Mouse (Mus musculus) forebrain, embryonic 13.5 days (tissue): ENCODE data around the gene Tead2. TPM values are rescaled to one million over a fixed set of nuclear protein-coding genes. Genes with fewer than 3 reads are reported as not detected.
A peak's percentile ranks its signal among the peaks of the same experiment; 100 is the strongest.

Experiments
- ATAC-seq: fragments of 200-750 bp; cut with Nextera tagmentation; 2 replicates; pipeline ENCODE4 v1.8.0; 2017
- H3K27ac ChIP-seq: fragments of 300-500 bp; sonication (generic); 2 replicates; pipeline ENCODE4 v1.5.1; 2015; ENCODE audit warnings: inconsistent platforms, mild to moderate bottlenecking, moderate library complexity
- H3K27me3 ChIP-seq: fragments of 300-500 bp; sonication (generic); 2 replicates; pipeline ENCODE4 v1.6.1; 2015; ENCODE audit warnings: mild to moderate bottlenecking, inconsistent platforms
- H3K36me3 ChIP-seq: fragments of 300-500 bp; sonication (generic); 2 replicates; pipeline ENCODE4 v1.6.1; 2015; ENCODE audit warnings: mild to moderate bottlenecking, inconsistent platforms; ENCODE audit not compliant: poor library complexity, severe bottlenecking
- H3K4me1 ChIP-seq: fragments of 300-500 bp; sonication (generic); 2 replicates; pipeline ENCODE4 v1.6.1; 2015; ENCODE audit warnings: inconsistent platforms
- H3K4me2 ChIP-seq: fragments of 300-500 bp; sonication (generic); 2 replicates; pipeline ENCODE4 v1.6.1; 2015; ENCODE audit warnings: inconsistent platforms, mild to moderate bottlenecking, moderate library complexity
- H3K4me3 ChIP-seq: fragments of 300-500 bp; sonication (generic); 2 replicates; pipeline ENCODE4 v1.5.1; 2015; ENCODE audit warnings: mild to moderate bottlenecking, inconsistent platforms
- H3K9ac ChIP-seq: fragments of 300-500 bp; sonication (generic); 2 replicates; pipeline ENCODE4 v1.6.1; 2015; ENCODE audit warnings: mild to moderate bottlenecking, inconsistent platforms
- H3K9me3 ChIP-seq: fragments of 300-500 bp; sonication (generic); replicated peaks from 2 replicates; pipeline ENCODE4 v1.6.1; 2016; ENCODE audit warnings: inconsistent platforms
- WGBS: fragments of 180-500 bp; shearing (Covaris S2); methylation state at CpG from one replicate; pipeline ENCODE4 v1.1.7; 2015; 5-methylcytosine and 5-hydroxymethylcytosine counted together
- polyA plus RNA-seq: library from polyadenylated mRNA; unstranded; fragments of >200 nt; fragmentation: Nextera tagmentation; extraction: Ambion mirVana; gene quantifications from 2 replicates; pipeline ENCODE4 v1.2.1, GENCODE M21; 2015

The Tead2 gene
- polyA plus RNA-seq, 1 experiment from 2014 or later, result 181 TPM

GRCm38 (mm10) chr7:45192585-45193310, 22.8 kb upstream of the Tead2 start:
- 0 out of 2 replicates have a peak, but pooled peaks cover 4% of the 10 kb centered on the region for H3K4me1 ChIP-seq
- H3K4me2 ChIP-seq, result no peak overlapping the region
- H3K27me3 ChIP-seq, result peaks cover 33% of the 10 kb centered on the region
- no peak overlapping the region for H3K9ac ChIP-seq
- H3K9me3 ChIP-seq, result no peaks in the 10 kb centered on the region
- no peak overlapping the region for H3K4me3 ChIP-seq
- WGBS, result 80% methylated on average over 7 of the region's 7 CpGs
- H3K27ac ChIP-seq, result no peak overlapping the region
- H3K36me3 ChIP-seq, result no peaks in the 10 kb centered on the region
- ATAC-seq, result no peak

GRCm38 (mm10) chr7:45193406-45193805, 22.1 kb upstream of the Tead2 start:
- Histone ChIP-seq H3K9ac (no peak overlapping the region), H3K27ac (no peak overlapping the region), H3K4me1 (0 out of 2 replicates have a peak, but pooled peaks cover 7% of the 10 kb centered on the region), H3K36me3 (no peaks in the 10 kb centered on the region), H3K4me3 (no peak overlapping the region), H3K9me3 (no peaks in the 10 kb centered on the region), H3K4me2 (no peak overlapping the region), H3K27me3 (peaks cover 26% of the 10 kb centered on the region)
- no peak for ATAC-seq
- WGBS, result 58% methylated on average over 5 of the region's 5 CpGs

DNA sequence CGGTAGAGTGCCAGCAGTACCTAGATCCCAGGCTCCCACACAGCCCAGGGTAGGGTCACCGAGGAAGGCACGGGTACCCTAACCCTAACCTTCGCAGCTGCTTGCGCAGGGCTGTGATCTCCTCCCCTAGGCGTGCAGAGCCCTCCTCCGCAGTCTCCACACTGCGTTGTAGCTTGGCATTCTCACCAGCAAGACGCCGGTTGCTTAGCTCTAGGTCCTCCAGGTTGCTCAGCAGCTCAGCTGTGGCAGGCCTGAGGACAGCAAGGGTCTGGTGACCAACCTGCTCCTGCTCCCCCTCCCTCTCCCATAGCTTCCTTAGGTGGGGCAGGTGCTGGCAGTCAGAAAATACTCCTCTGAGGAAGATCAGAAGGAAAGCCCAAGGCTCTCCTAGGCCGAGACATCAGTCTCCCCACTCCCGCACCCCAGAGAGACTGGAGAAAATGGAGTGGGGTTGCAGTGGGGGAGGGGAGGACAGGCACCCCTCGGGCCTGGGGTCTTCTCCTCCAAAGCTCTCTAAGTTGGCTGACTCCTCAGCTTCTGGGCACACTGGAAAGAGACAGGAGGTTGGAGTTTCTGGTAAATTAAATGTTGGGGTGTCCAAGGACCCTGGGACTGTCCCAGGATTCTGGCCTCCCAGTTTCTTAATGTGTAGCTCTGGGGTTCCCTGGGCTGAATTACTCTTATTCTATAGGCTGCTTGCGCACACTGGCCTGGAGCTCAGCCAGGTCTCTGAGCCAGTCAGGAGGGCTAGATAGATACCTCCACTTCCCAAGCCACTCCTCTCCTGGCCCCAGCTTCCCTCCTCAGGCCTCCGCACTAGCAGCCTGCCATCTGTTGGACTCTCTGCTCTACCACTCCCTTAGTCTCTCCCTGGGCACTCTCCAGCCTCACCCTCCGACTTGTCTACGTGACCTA, 21.4 kb upstream of the Tead2 start:
- no peak overlapping the region for H3K4me3 ChIP-seq
- 75% methylated on average over 17 of the region's 17 CpGs for WGBS
- no peak overlapping the region for H3K27ac ChIP-seq
- peaks cover 25% of the 10 kb centered on the region for H3K27me3 ChIP-seq
- H3K4me2 ChIP-seq, result no peak overlapping the region
- H3K4me1 ChIP-seq, result 0 out of 2 replicates have a peak, but pooled peaks cover 10% of the 10 kb centered on the region
- H3K9me3 ChIP-seq, result no peaks in the 10 kb centered on the region
- no peak overlapping the region for H3K9ac ChIP-seq
- no peaks in the 10 kb centered on the region for H3K36me3 ChIP-seq
- ATAC-seq, result no peak

- H3K9me3 ChIP-seq, result no peaks in the 10 kb centered on the region
- WGBS, result 63% methylated on average over 13 of the region's 13 CpGs
- H3K9ac ChIP-seq, result peak overlapping the region; percentile 30; the same call in 1 of the 2 replicates
- H3K27ac ChIP-seq, result no peak overlapping the region
- H3K4me1 ChIP-seq, result 0 out of 2 replicates have a peak, but pooled peaks cover 10% of the 10 kb centered on the region
- no peak overlapping the region for H3K4me2 ChIP-seq
- no peaks in the 10 kb centered on the region for H3K36me3 ChIP-seq
- no peak for ATAC-seq
- H3K4me3 ChIP-seq, result no peak overlapping the region
- peaks cover 21% of the 10 kb centered on the region for H3K27me3 ChIP-seq
These were observed 20.0 kb upstream of the Tead2 start for GRCm38 (mm10) chr7:45195341-45196175.

GRCm38 (mm10) chr7:45196176-45196535, 19.4 kb upstream of the Tead2 start:
- H3K27ac ChIP-seq, result no peak overlapping the region
- H3K36me3 ChIP-seq, result no peaks in the 10 kb centered on the region
- H3K9ac ChIP-seq, result no peak overlapping the region
- no peak for ATAC-seq
- WGBS, result 67% methylated on average over 4 of the region's 4 CpGs
- peaks cover 21% of the 10 kb centered on the region for H3K27me3 ChIP-seq
- H3K9me3 ChIP-seq, result no peaks in the 10 kb centered on the region
- H3K4me2 ChIP-seq, result no peak overlapping the region
- H3K4me3 ChIP-seq, result no peak overlapping the region
- 0 out of 2 replicates have a peak, but pooled peaks cover 10% of the 10 kb centered on the region for H3K4me1 ChIP-seq

- WGBS, result 69% methylated on average over 5 of the region's 5 CpGs
- Histone ChIP-seq H3K4me3 (no peak overlapping the region), H3K27ac (no peak overlapping the region), H3K36me3 (no peaks in the 10 kb centered on the region), H3K4me1 (0 out of 2 replicates have a peak, but pooled peaks cover 7% of the 10 kb centered on the region), H3K9me3 (no peaks in the 10 kb centered on the region), H3K9ac (no peak overlapping the region), H3K4me2 (no peak overlapping the region), H3K27me3 (peaks cover 19% of the 10 kb centered on the region)
- no peak for ATAC-seq
These were observed 18.6 kb upstream of the Tead2 start for GRCm38 (mm10) chr7:45196994-45197393.

GRCm38 (mm10) chr7:45198435-45198834, 17.1 kb upstream of the Tead2 start:
- WGBS, result 15% methylated on average over 5 of the region's 5 CpGs
- 0 out of 2 replicates have a peak overlapping the region, but pooled peaks have one; percentile 9 for H3K9ac ChIP-seq
- H3K9me3 ChIP-seq, result no peaks in the 10 kb centered on the region
- peak; percentile 60; the same call in 1 of the 2 replicates for ATAC-seq
- no peaks in the 10 kb centered on the region for H3K36me3 ChIP-seq
- H3K4me2 ChIP-seq, result no peak overlapping the region
- no peak overlapping the region for H3K4me3 ChIP-seq
- H3K27me3 ChIP-seq, result peaks cover 26% of the 10 kb centered on the region
- H3K27ac ChIP-seq, result no peak overlapping the region
- H3K4me1 ChIP-seq, result 0 out of 2 replicates have a peak, but pooled peaks cover 7% of the 10 kb centered on the region

DNA sequence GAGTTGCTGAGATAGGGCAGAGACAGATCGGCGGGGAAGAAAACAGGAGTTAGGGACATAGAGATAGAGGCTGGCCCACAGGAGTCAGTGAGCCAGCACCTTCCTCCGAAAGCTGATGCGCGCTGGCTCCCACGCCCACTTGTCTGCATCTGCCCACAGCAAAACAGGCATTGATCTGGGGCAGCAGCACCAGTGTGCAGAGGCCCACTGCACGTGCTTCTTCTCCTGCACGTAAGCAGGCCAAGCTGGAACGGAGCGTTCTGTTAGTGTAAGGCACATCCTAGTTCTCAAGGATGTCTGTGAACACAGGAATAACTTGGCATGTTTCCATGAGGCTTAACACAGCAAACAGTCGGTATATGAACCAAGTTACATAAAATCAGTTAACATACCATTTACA, 16.6 kb upstream of the Tead2 start:
- WGBS, result 82% methylated on average over 11 of the region's 11 CpGs
- no peak for ATAC-seq
- 0 out of 2 replicates have a peak, but pooled peaks cover 7% of the 10 kb centered on the region for H3K4me1 ChIP-seq
- no peaks in the 10 kb centered on the region for H3K9me3 ChIP-seq
- peaks cover 28% of the 10 kb centered on the region for H3K27me3 ChIP-seq
- H3K4me2 ChIP-seq, result no peak overlapping the region
- no peak overlapping the region for H3K4me3 ChIP-seq
- H3K9ac ChIP-seq, result no peak overlapping the region
- H3K36me3 ChIP-seq, result no peaks in the 10 kb centered on the region
- H3K27ac ChIP-seq, result no peak overlapping the region

GRCm38 (mm10) chr7:45202654-45203053, 12.9 kb upstream of the Tead2 start:
- Histone ChIP-seq H3K9me3 (no peaks in the 10 kb centered on the region), H3K4me3 (no peak overlapping the region), H3K4me1 (0 out of 2 replicates have a peak, but pooled peaks cover 10% of the 10 kb centered on the region), H3K36me3 (no peaks in the 10 kb centered on the region), H3K27ac (no peak overlapping the region), H3K9ac (no peak overlapping the region), H3K4me2 (no peak overlapping the region), H3K27me3 (peaks cover 22% of the 10 kb centered on the region)
- 58% methylated on average over 10 of the region's 10 CpGs for WGBS
- ATAC-seq, result no peak

DNA sequence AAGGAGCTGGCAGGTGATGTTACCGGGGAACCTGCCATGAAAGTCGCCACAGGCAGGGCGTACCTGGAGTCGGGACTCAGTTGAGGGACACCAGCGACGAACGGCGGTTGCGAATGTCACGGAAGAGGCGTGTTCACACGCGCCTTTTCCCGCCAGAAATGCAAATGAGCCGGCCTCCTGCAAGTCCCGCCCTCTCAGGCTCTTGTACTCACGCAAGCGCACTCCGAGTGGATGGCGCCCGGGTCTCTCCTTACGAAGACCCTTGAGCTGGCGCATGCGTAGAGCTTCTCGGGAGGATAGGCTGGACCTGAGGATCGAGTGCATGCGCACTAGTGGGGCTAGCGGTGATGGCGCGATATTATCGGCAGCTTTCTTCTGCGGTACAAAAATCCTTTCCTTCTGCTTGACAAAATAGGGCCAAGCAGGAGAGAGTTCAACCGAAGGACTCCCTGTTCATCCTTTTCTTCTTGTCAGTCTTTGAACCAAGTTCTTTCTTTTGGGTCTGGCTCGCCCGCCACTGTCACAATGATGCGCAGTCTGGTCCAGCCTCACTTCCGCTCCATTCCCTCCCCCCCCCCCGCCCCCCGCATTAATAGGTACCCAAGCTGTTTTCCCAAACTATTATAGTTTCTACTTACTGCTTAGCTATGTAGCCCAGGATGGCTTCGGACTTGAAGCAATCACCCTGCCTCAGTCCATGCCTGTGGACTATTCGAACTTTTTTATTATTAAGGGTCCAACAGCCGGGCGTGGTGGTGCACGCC, 11.0 kb upstream of the Tead2 start, which contains the start of gene Ccdc155:
Gene Ccdc155, minus strand, starts transcription at position 513 of the 764 bp plus-strand sequence.
- H3K36me3 ChIP-seq, result no peaks in the 10 kb centered on the region
- 0 out of 2 replicates have a peak, but pooled peaks cover 4% of the 10 kb centered on the region for H3K4me1 ChIP-seq
- H3K4me2 ChIP-seq, result peak within 1 kb of the TSS; percentile 60
- H3K9ac ChIP-seq, result peak within 1 kb of the TSS; percentile 61
- no peaks in the 10 kb centered on the region for H3K9me3 ChIP-seq
- H3K27me3 ChIP-seq, result peaks cover 18% of the 10 kb centered on the region
- H3K4me3 ChIP-seq, result peak within 1 kb of the TSS; percentile 45
- 9% methylated on average over 44 of the region's 44 CpGs for WGBS
- 0 out of 2 replicates have a peak within 1 kb of the TSS, but pooled peaks have one; percentile 52 for H3K27ac ChIP-seq
- ATAC-seq, result peak; percentile 98

GRCm38 (mm10) chr7:45208260-45208659, 7.3 kb upstream of the Tead2 start:
- no peaks in the 10 kb centered on the region for H3K36me3 ChIP-seq
- whole genome bisulfite sequencing, result 86% methylated on average over 6 of the region's 6 CpGs
- no peak overlapping the region for H3K4me2 ChIP-seq
- H3K27ac ChIP-seq, result no peak overlapping the region
- H3K27me3 ChIP-seq, result peaks cover 41% of the 10 kb centered on the region
- H3K4me3 ChIP-seq, result no peak overlapping the region
- H3K4me1 ChIP-seq, result 0 out of 2 replicates have a peak, but pooled peaks cover 9% of the 10 kb centered on the region
- H3K9ac ChIP-seq, result no peak overlapping the region
- H3K9me3 ChIP-seq, result no peaks in the 10 kb centered on the region
- no peak for ATAC-seq
